Mouse (Mus musculus): ENCODE results near the gene Ap2s1.

Ap2s1 gene

DNA sequence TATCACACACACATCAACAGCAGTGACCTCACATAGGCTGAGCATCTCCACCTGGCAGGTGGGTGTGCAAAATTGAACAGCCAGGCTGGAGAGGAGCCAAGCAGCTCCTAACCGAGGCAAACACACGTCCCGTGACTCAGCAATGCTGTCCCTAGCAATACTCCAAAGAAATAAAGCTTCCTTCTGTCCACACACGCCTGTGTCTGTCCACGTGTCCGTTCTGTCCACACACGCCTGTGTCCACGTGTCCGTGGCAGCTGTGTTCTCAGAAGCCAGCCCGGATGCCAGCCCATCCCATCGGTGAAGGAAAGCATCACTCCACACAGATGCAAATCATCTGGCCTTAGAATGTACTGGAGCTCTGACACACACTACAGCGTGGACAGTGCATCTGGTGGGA is 13.8 kb downstream of the Ap2s1 start:
- DNase-seq (ENCODE audit: low read depth, low spot score), result no peak

DNA sequence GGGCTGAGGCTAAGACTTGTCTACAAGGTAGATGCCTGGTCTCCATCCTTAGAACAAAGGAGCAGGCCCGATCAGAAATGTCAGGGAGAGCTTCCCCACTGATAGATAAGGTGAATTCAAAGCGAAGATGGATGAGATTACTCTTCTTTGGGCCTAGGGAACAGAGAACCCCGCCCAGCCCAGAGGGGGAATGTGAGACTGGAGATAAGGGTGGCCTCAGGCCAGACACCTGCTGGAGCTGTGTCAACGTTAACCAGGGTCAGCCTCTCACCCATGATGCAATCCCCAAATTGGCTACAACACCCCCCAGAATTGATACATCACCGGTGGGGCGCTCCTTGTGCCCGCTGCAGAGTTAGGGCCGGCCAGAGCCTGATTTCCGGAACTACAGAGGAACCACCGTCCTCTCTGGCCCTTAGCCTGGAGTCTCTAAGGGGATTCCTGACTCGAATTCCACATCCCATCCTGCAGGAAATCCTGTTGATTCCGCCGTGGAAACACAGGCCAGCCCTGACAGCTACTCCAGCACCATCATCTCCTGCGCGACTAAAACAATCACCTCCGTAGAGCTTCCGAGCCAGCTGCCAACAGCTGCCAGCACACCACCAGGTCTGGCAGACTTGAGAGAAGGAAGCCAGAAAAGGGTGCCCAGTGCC is 17.3 kb downstream of the Ap2s1 start:
- DNase-seq (ENCODE audit: low read depth, low spot score), result no peak

DNA sequence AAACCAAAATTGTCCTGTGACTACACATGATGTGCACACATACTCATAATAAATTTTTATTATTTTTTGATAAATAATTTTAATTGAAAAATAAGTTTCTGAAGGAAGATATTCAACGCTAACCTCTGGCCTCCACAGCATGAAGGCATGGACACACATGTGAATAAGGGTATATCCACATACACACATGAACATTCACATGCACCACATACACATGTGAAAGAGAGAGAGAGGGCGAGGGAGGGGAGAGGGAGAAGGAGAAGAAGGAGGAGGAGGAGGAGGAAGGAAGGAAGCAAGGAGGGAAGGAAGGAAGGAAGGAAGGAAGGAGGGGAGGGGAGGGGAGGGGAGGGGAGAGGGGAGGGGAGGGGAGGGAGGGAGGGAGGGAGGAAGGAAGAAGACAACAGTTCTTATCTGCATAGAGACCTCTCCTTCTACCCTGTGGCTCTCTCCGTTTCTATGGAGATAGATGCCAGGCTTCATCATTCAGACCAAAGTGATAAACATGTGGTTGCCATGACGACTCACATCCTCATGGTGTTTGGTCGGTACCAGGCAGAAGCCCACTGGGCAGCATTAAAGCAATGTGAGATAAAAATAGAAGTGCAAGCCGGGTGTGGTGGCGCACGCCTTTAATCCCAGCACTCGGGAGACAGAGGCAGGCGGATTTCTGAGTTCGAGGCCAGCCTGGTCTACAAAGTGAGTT is 20.8 kb downstream of the Ap2s1 start:
- DNase-seq (ENCODE audit: low read depth, low spot score), result peak; percentile 49

DNA sequence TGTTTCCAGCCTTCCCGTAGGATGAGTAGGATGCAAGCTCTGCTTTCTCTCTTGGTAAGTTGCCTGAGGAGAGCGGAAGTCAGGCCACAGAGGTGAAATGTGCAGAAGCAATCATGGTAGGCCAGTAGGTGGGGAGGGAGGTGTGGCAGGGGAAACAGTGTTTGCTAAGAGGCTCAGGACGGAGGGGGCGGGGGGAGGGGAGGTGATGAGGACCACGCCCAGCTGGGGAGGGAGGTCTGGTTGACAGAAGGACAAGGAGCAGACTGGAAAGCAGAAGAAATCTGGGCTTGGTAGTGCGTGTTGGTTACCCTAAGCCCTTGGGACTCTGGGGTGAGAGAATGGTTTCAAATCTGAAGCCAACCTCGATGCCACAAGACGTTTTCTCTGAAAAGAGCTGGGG is 22.1 kb downstream of the Ap2s1 start:
- peak; percentile 65 for DNase-seq (ENCODE audit: low read depth, low spot score)

DNA sequence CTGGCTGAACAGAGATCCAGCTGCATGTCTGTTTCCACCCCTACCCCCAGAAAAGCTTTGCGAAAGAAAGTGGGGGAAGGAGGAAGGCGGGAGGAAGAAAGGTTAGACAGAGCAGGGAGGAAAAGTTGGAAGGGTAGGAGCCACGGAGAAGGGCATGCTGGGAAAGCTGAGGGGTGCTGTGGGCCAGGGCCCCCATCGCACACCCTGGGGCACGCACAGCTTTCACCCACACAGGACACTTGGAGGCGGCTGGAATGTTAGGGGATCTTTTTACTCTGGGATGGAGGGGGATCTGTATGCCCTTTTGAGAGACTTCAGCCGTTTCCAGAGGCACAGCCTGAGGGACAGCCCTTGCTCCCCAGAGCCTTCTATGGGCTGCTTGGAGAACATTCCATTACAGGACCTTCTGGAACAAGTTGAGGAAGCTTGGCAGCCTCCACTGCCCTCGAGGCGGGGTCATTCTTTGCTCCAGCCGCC is 22.8 kb downstream of the Ap2s1 start:
- DNase-seq (ENCODE audit: low read depth, low spot score), result no peak

DNA sequence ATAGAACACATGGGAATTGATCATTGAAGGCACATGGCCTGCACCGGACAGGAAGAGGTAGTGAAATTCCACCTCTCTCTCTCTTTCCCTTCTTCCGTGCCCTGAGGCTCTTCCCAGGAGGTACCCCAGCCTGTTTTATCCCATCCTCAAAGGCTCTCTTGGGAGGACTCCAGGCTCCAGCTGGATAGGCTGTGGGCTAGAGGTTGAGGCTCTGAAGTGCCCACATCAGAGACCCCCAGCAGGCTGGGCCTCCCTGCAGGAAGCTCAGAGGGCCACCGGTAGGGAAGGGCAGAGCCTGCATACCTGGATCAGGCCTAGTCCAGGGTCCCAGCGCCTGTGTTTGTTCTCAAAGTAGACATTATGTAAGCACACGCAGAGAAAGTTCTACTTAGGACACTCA is 23.4 kb downstream of the Ap2s1 start:
- DNase-seq (ENCODE audit: low read depth, low spot score), result no peak

DNA sequence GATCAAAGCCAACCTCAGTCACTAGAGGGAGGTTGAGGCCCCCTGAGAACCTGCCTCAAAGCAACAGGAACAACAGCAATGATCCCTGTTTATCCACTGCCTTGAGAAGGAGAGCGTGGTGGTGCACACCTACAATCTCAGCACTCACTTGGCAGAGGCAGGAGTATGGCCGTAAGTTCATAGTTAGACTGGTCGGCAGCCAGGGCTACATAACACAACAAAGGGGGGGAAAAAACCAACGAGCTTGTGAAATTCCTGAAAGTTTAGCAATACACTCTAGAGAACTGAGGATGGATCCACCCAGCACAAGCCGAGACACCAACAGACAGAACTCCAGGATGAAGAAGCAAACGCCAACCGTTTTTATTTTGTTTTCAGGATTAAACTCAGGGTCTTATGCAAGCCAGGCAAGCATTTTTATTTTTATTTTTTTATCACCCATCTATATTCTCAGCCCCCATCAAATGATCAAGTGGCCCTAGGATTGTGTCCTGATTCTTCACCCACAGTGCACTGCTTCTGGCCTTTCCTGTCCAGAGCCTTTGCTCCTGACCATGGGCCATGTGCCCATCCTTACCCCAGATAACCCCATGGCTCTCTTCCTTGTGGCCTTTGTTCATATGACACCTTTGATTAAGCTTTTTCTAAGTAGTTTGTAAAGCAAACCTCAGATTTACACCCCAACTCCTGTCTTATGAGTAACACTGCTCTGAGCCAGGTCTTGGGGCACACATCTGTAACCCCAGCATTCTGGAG is 25.4 kb downstream of the Ap2s1 start:
- DNase-seq (ENCODE audit: low read depth, low spot score), result no peak

DNA sequence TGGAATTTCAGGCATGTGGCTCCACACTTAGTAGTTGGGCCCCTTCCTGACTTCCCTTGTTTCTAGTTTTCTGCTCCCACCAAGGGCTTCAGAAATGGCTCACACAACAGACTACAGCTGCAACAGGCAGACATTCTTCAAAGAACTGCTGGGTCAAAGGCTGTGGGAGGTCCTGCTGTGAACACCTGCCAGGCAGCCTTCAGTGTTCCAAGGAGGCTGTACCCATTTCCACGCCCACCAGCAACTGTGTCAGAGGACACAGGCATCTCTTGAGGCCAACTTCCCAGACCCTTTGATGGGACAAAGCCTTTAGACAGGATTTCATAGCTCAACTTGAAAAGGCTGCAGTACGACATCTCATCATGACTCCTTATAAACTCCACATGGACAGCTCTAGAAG is 28.2 kb downstream of the Ap2s1 start:
- DNase-seq (ENCODE audit: low read depth, low spot score), result no peak

DNA sequence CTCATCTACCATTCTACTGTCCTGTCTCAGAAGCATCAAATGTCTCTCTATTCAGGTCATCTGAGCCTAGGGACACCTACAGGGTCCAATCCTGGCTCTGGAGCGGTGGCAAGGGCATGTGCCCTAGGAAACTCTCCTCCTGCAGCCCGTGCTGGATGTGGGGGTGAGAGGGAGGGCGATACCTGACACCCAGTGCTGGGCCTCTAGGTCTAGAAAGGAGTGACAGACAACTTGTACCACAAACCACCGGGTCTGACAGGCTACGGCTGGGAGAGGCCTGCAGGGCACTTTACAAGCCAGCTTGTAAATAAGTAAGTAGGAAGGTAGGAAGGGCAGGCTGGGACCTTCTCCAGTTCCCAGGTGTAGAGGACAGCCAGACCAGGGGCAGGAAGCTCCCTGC is 37.7 kb downstream of the Ap2s1 start:
- no peak for DNase-seq (ENCODE audit: low read depth, low spot score)

DNA sequence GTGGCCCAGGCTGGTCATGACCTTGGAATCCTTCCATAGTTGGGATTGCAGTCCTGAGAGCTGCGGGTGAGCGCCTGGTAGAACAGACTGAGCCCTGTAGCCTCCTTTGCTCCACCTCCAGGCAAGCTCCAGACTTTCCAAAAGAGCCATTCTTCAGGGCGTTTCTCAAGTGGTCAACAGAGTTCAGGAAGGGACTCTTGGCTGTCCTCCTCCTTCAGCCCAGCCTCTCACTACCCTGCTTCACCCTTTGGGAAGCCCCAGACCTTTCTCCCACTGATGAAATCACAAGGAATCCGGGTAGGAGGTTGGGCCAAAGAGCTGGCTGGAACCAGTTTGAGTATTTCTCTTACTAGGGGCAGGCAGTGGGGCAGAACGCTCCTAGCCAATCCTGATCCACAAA is 41.9 kb downstream of the Ap2s1 start:
- DNase-seq (ENCODE audit: low read depth, low spot score), result no peak

DNA sequence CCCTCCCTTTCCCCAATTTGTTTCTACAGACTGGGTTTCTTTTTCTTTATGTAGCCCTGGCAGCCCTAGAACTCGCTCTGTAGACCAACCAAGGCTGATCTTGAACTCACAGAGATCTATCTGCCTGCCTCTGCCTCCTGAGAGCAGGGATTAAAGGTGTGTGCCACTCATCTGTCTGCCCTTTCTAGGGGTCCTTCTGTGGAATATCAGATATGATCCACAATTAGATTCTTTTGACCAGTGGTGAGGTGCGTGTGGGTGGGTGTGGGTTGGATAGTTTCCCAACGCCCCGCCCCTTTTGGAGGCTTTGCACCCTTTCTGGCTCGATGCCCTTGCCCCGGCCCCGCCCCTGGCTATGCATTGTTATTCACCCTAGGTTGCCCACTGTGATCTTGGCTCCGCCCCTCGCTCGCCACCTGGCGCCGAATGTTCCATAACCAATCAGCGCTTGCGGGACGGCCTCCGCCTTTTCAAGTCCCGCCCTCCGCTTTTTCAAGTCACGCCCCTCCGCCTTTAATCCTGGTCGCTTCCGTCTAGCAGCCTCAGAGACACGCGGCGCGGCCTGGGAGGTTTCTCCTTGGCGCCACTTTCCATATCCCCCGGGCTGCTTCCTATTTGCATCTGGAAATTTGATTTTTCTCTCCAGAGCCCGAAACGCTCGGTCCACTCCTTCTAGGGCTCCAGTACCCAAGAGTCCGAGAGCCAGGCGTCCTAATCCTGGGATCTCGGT is 42.8 kb downstream of the Ap2s1 start, which contains the start of gene Slc1a5:
TSS of gene Slc1a5 (plus strand) at position 516 of the 730 bp plus-strand sequence.
- peak; percentile 96 for DNase-seq (ENCODE audit: low read depth, low spot score)

DNA sequence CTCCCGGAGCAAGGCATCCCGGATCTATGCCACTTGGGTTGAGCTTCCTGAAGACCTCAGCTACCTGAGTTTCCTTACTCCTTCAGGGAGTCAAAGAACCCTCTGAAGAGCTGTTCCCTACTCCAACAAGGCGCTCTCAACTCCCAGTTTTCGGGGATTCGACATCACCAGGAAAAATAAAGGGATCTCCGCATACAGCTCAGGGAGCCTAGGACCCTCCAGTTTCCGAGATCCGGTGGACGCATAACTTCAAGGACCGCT is 43.3 kb downstream of the Ap2s1 start:
- DNase-seq (ENCODE audit: low read depth, low spot score), result no peak

DNA sequence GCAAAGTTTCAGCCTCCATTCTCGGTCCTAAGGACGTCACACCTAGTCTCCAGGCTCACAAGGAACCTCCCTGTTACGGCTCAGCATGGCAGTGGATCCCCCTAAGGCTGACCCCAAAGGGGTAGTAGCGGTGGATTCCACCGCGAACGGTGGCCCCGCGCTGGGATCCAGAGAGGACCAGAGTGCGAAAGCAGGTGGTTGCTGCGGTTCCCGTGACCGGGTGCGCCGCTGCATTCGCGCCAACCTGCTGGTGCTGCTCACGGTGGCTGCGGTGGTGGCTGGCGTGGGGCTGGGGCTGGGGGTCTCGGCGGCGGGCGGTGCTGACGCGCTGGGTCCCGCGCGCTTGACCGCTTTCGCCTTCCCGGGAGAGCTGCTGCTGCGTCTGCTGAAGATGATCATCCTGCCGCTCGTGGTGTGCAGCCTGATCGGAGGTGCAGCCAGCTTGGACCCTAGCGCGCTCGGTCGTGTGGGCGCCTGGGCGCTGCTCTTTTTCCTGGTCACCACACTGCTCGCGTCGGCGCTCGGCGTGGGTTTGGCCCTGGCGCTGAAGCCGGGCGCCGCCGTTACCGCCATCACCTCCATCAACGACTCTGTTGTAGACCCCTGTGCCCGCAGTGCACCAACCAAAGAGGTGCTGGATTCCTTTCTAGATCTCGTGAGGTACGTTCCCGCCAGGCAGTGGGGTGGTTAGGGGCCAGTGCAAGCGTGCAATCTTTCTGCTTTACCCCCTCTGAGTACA is 43.8 kb downstream of the Ap2s1 start:
- peak; percentile 53 for DNase-seq (ENCODE audit: low read depth, low spot score)

DNA sequence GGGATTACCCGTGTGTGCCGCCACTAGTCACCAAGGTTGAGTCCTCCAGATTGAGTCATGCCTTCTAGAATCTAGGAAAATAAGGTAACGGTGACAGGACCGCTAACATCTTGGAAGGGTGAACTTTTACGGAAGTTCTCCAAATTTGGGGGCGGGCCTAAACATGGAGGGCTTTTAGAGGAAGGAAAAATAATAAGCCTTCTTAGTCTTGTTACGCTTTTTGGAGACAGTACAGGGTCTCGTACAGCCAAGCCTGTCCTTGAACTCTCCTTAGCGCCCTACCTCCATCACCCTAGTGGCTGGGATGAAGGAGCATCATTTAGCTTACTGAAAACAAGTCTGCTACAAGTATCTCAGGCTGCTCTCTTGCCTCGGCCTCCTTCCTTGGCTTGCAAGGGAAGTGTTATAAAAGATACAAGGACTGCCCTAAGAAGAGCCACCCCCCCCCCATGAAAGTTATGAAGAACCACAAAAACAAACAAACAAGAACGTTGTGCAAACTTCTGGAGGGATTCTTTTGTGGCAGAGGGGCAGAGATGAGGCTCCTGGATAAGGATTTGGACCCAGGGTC is 44.4 kb downstream of the Ap2s1 start:
- peak; percentile 40 for DNase-seq (ENCODE audit: low read depth, low spot score)

DNA sequence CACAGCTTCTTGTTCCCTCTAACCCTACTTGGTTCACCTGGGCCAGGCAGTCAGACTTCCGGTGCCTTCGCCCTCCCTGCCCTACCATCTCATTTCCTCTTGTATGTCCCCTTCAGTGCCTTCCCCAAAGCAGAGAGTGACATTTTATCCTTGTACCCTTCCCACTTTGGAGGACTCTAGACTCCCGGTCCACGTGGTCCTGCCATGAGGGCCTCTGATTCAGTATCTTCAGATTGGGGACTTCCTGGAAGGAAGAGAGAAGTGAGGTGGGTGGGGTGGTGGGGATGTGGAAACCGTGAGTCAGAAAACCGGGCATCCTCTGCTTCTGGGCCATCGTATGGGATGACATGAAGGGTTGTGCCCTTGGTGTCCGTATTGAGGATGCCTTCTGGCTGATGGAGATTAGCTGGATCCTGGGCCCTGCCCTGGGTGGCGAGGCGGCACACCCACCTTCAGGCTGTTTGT is 45.0 kb downstream of the Ap2s1 start:
- DNase-seq (ENCODE audit: low read depth, low spot score), result peak; percentile 71

DNA sequence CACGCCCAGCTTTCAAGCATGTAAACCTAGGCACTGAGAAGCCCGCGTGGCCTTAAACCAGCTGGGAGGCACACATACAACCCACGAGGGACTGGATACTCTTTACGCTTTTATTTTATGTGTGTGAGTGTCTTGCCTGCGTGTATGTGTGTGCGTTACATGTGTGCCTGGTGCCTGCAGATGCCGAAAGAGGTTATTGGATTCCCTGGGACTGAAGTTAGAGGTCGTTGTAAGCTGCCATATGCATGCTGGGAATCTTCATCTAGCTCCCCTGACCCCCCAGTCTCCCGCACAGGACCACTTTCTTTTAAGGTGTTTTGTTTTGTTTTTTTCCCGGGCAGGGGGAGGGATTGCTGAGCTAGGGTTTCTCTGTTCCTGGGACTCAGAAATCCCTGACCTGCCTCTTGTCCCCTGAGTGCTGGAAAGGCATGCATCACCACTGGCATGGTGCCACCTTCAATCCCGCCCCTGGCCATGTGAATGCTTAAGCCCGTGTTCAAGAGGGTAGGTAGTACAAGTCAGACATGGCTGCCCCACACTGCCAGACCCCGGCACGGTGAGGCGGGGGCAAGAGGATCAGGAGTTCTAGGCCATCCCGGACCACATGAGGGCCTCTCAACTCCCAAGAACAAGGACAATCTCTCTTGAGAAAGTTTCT is 45.7 kb downstream of the Ap2s1 start:
- no peak for DNase-seq (ENCODE audit: low read depth, low spot score)

DNA sequence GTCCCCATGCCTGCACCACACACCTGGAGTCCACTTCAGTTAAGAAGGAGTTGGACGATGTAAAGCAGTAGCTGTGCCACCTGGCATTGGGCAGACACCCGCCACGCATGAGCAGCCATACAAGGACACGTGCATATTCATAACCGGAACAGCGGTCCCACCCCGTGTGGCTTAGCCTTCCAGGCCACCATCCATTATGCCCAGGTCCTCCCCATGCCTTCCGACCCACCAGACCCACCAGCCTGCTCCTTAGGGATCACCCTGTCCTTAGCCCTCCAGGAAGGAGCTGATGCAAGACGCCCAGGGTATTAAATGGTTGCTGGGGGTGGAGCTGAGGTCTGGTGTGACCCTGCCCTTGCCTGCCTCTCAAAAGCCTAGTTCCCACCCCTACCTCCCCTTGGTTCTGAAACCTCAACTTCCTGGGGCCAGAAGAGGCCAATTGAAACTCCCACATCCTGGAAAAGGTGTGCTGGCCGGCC is 46.3 kb downstream of the Ap2s1 start:
- DNase-seq (ENCODE audit: low read depth, low spot score), result peak; percentile 28

DNA sequence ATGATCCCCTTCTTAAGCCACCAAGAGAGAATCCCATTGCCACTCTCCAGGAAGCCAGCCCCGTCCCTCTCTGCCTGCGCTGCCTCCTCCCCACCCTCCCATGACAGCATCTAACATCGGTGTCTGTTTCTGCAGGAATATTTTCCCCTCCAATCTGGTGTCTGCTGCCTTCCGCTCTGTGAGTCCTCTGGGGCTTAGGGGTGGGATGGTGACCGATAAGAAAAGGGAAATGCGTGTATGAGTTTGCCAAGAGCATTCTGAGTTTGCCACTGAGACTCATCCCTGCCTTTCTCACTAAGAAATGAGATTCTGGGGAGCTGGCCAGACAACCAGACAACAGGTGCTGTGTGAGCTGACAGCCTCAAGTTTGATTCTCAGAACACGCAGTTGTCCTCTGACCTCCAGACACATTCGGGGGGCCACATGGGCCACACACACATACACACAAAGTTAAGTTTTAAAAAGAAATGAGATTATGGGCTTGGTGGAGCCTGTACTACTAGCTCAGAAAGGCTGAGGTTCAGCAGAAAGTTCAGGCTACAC is 47.4 kb downstream of the Ap2s1 start:
- no peak for DNase-seq (ENCODE audit: low read depth, low spot score)

DNA sequence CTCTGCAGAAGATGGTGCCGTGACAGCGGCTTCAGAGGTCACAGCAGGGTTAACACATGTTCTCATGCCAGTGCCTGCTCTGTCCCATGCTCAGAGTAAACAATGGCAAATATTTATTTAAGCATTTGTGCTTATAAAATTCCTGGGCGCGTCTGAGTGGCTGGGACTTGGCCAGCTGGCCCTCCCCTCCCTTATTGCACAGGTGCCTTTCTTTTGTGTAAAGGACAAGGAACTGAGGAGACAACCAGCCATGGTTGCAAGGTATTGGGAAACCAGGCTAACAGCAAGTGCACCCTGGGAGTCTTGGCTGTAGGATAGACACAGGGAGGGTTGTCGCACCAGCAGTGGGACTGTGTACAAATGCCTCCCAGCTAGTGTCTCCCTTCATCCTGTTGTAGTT is 54.1 kb downstream of the Ap2s1 start:
- no peak for DNase-seq (ENCODE audit: low read depth, low spot score)

Data from CD4-positive helper T cell, adult 2 months (primary cell).